Mouse (Mus musculus) B cell, adult 2 months (primary cell): ENCODE data around the gene Calm3.

Source experiments
- DNase-seq, 2 experiments: peaks; one replicate each; pipeline ENCODE4 v3.0.0; 2022

The Calm3 gene

DNA sequence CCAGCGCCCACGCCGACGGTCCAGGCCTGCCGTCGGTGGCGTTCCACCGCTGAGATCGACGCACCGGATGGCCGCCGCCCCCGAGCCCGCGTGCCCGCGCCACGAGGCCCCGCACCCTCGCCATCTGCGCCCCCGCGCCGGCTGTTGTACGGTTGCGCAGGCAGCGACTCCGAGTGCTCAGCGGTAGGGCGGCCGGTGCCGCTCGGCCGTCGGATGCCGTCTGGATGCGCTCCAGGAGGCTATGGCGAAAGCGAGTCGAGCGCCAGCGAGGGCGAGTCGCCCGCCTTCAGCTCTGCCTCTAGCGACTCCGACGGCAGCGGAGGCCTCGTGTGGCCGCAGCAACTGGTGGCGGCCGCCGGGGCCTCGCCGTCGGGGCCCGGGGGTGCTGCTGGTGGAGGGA, 38.0 kb downstream of the Calm3 start:
- DNase-seq, result no peak

DNA sequence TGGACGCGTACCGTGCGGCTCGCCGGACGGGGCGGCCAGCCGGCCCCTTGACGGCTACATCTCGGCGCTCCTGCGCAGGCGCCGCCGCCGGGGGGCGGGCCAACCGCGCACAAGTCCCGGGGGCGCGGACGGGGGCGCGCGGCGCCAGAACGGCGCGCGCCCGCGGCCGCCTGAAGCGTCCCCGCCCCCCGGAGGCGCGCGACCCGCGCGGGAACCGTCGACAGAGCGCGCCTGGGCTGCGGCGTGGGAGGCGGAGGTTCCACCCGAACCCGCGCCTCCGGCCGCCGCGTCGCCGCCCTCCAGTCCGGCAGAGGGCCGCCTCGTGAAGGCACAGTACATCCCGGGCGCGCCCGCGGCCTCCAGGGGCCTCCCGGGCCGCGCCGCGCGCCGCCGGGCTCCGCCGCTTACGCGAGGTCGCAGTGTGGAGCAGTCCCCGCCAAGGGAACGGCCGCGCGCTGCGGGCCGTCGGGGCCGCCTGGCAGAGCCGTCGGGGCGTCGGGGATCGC, 38.6 kb downstream of the Calm3 start:
- DNase-seq, result no peak

DNA sequence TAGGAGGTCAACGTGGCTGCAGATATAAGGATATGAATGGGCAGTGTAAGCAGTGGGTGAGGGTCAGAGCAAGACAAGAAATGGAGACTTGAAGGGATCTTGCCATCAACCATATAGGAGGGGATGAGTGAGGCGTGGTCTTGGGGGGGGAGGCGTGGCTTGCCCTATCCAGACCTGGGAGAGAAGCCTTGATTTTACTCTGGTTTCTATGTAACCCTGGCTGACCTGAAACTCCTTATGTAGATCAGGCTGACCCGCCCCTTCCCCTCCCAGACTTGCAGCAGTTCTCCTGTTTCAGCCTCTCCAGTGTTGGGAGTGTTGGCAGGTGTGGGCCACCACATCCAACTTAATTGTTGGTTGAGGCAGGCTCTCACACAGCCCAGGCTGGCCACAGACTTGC, 39.6 kb downstream of the Calm3 start:
- DNase-seq, result no peak

DNA sequence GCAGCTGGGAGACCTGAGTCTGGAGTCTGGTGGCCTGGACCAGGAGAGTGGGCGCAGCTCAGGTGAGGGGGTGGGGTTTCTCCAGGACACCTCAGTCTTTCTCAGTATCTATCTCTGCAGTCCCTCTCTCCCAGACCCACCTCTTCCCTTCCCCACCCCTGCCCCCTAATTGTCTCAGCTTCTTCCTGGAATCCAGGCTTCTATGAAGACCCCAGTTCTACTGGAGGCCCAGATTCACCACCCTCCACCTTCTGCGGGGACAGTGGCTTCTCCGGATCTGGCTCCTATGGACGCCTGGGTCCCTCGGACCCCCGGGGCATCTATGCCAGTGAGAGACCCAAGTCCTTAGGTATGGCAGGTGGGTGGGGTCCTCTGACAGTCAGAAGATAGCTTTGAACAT, 40.8 kb downstream of the Calm3 start:
- no peak for DNase-seq

DNA sequence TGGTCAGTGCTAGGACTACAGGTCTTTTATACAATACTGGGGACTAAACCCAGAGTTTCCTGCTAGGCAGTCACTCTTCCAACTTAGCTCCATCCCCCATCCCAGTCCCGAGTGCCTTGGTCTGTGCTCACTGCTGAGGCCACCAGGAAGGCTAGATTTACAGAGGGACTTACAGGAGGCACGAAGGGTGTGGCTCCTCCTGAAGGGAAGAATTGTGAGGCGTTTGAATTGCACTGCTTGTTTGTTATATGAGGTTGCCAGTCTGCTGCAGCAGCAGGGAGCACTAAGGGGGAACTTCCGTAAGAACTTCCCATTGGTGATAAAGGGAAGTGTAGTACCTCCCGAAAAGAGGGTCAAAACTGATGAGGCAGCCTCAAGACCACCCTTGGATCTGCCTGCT, 43.3 kb downstream of the Calm3 start:
- DNase-seq, result no peak

DNA sequence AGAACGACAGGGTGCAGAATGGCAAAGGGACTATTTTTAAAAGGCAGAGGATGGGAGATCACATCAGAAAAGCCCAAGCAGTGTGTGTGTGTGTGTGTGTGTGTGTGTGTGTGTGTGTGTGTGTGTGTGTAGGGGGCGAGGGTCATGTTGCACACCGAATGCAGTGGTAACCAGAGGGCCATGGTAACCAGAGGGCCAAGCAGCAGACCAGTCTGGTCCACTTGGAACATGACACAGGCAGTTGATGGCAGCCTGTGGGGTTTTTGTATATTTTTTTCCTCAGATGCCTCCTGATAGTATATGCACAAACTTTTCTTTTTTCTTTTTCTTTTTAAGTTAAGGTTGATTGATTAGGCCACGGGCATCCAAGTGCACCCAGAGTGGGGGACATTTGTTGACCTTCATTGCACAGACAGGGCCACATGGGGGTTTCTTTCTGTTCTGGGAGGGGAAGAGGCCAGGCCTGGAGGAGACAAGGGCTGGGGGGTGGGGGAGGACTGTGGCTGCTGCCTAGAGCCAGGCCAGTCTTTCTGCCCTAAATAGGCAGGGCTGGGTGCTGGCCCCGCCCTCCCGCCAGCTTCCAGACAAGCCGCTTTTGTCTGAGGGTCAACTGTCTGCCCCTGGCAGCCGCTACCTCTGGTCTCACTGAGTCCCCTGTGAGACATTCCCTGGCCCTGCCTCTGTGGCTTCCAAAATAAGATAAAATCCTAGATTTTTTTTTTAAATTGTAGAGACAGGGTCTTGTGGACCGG, 43.9 kb downstream of the Calm3 start:
- no peak for DNase-seq

DNA sequence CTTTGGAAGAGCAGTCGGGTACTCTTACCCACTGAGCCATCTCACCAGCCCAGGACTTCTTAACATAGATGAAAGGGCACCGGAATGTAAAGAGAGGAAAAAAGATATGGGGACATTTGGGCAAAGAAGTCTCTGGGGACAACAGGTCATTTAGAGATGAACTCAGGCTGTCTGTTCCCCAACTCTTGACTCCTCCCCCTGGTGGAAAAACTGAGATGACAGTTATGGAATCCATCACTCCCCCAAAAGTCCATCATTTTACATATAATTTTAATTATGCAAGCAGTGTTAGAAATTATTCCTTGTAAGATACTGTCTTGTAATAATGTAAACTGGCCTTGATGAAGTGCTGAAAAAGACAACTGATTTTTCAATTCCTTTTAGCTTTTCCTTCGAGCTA, 46.2 kb downstream of the Calm3 start:
- DNase-seq, result no peak

DNA sequence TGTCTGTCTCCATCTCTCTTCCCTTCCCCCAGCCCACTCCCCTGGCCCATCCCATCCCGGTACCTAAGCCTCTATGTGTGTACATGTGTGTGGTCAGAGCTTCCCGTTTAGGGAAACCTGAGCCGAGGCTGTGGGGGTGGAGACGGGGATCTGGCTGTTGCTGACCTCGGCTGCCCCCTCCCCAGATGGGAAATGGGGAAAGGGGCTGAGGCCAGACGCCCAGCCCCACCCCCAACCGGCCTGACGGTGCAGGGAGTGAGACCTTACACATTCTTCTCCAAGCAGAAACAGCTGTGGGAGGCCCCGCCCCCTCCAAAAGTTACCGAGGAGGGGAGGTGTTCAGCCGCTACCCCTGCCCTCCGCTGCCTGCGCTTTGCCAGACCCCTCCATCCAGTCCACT, 47.3 kb downstream of the Calm3 start:
- DNase-seq, result peak in 1 of 2 experiments; percentile 14

DNA sequence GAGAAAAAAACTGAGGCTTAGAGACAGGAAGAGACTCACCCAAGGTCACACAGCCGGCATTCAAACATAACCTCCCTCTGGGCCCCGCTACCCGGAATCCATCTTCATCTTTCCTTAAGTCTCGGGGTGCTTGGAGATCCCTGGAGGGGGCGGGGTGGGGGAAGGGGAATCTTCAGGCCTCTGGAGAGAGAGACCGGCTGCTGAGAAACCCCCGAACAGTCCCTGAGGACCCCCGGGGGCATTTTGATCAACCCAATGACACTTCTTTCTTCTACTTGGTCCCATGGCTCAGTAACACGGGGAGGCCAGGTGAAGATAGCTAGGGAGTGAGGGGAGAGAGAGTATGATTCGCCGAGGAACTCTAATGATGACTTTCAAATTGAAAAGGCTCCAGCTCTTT, 47.9 kb downstream of the Calm3 start:
- no peak for DNase-seq

DNA sequence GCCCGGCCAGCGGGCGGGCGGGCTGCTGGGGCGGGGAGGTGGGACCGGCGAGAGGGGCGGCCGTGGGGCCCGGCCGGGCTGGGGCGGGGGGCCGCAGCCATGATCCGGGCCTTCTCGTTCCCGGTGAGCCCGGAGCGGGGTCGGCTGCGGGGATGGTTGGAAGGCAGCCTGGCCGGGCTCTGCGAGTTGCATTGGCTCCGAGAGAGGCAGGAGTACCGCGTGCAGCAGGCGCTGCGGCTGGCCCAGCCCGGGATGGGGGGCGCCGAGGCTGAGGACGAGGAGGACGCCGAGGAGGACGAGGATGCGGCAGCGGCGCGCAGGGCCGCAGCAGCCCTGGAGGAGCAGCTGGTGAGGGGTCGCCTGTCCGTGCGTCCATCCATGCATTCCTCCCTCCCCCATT, 48.6 kb downstream of the Calm3 start:
- no peak for DNase-seq

DNA sequence AGATGAGACGGTGACA, 48.8 kb downstream of the Calm3 start, which contains the start of gene Dact3:
Gene Dact3, plus strand, starts transcription at position 8 of the 16 bp plus-strand sequence.
- DNase-seq, result no peak

DNA sequence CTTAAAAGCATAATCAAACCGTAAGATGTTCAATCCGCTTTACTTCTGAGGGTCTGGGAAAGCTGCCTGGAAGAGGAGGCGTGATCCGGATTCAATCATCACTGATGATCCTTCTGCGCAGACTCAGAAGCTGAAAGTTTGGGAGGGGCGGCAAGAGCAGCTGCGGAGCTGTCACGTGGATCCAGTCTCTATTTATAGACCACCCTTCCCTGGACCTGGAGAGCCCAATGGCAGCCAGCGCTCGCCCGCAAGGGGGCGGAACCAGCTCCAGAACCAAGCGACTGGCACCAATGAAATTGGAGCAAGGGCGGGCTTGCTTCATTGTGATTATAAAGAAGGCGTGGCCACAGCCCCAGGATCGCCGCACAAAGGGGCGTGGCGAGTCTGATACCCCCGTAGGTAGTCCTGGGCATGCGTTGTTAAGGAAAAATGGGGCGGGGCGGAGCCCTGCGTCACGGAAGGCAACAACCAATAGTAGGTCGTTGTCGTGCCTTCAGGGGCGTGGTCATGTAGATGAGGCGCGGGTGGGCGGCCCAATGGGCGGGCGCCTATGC, 49.1 kb downstream of the Calm3 start:
- DNase-seq, result peak; percentile 99

DNA sequence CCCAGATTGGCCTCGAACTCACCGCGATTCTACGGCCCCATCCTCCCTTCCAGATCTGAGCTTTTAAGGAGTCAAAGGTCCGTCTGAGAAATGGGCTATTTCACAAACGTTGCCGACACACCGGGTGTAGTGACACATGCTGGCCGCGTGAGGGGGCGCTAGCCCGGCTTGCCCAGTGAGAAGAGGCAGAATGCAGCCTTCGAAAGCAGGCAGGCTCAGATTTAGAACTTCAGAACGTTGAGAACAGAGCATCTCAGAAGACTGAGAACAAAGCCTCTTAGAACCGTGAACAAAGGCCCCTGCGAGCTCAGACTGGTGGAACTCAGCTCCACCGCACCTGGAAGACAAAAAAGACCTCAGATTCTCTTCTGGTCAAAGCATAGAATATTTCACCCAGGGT, 49.7 kb downstream of the Calm3 start:
- peak; percentile 88 to 89 for DNase-seq

DNA sequence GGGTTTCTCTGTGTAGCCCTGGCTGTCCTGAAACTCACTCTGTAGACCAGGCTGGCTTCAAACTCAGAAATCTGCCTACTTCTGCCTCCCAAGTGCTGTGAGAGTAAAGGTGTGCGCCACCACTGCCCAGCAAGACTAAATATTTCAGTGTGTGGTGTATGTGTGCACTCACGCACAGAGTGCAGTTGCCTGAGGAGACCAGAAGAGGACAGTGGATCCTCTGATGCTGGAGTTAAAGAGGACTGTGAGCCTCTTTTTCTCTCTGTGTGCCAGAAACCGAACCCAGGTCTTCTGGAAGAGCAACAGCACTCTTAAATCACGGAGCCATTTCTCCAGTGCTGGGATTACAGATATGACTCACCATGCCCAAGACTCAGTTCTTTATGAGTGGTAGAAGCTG, 50.5 kb downstream of the Calm3 start:
- no peak for DNase-seq

DNA sequence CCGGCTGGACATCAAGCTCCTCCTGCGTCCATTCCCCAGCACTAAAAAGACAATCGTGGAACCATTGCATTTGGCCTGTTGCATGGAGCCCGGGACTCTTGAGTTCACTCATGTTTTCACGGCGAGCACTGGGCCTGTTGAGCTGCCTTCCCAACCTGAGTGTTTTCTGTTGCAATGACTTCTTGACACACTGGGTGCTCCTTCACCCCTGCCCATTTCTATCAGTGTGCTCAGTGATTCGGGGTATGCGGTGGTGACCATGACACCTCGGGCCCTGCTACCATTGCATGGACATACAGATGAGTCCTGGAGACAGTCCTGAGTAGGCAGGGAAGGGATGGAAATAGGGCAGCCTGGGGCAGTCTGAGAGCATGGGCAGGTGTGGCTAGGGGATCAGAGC, 51.4 kb downstream of the Calm3 start:
- no peak for DNase-seq

DNA sequence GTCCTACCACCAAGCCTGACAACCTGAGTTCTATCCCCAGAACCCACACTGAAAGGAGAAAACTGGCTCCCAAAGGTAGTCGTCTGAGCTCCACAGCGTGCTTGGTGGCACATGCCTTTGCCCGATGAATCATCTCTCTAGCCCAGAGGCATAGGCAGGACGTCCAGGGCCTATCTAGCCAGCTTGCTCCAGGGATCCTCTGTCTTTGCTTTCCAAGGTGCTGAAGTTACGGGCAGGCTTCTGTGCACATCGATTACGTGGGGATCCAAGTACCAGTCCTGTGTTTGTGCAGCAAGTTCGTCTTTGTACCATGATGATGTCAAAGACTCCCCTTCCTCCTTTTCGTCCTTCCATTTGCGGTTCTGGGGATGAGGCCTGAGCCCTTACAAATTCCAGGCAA, 52.3 kb downstream of the Calm3 start:
- DNase-seq, result no peak

DNA sequence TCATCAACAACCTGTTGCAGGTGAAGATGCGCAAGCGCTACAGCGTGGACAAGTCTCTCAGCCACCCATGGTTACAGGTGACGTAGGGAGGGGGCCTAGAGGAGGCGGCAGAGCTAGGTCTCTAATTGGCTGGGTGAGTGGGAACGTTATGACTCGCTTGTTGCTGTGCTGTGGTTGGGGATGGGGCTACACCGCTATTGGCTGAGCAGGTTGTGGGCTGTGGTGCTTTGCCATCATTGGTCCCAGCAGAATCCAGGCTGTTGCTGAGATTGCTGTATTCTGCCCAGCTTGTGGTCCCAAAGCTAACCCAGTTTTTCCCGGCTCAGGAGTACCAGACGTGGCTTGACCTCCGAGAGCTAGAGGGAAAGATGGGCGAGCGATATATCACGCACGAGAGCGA, 54.4 kb downstream of the Calm3 start:
- DNase-seq, result peak in 1 of 2 experiments; percentile 14

DNA sequence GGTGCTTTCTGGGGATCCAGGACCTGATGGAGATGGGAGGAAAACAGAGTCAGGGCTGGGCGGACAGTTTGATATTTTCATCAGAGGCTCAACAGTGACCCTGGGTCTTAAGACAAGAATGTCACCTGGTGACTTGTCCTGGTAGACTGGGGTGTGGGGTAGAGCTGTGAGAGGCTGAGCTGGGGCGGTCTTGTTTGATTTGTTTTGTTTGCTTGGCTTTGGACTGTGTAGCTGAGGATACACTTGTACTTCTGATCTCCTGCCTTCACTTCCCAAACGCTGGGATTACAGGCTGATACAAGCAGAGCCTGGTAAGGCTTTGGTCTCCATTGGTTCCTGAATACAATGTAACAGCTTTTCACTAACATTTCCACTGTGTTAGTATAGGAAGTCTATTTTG, 56.4 kb downstream of the Calm3 start:
- DNase-seq, result no peak
